Mouse (Mus musculus) right cerebral cortex, adult 2 months (tissue): ENCODE measurements around the gene Zbp1.
A peak's percentile ranks its signal among the peaks of the same experiment; 100 is the strongest.

Experiments
- DNase-seq, 2 experiments: peaks; one replicate each; pipeline ENCODE4 v3.0.0; 2021 to 2022; ENCODE audit warnings: low spot score in 2 of 2

The Zbp1 gene

GRCm38 (mm10) chr2:173179046-173179445, 39.7 kb downstream of the Zbp1 start:
- DNase-seq = no peak

GRCm38 (mm10) chr2:173177951-173178350, 40.8 kb downstream of the Zbp1 start:
- no peak for DNase-seq

- no peak for DNase-seq
Measured at GRCm38 (mm10) chr2:173177481-173177880, 41.2 kb downstream of the Zbp1 start.

GRCm38 (mm10) chr2:173175703-173176102, 43.0 kb downstream of the Zbp1 start:
- no peak for DNase-seq

DNA sequence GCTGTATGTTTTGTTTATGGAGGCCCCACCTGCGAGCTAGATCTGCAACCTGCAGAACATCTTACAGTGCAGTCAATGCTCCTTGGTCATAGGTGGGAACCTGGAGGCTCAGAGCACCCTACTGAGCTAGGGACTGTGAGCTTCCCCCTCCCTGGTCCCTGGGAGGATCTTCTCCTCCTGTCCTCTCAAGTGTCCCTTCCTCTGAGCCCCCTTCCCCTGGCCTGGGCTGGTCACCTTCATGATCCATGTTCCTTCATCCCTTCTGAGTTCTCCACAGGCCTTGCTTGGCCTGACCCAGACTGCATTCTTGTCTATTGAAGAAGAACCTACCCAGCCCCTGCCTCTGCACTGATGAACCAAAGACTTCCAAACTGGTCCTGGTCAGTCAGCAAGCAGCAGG, 44.2 kb downstream of the Zbp1 start:
- no peak for DNase-seq

DNA sequence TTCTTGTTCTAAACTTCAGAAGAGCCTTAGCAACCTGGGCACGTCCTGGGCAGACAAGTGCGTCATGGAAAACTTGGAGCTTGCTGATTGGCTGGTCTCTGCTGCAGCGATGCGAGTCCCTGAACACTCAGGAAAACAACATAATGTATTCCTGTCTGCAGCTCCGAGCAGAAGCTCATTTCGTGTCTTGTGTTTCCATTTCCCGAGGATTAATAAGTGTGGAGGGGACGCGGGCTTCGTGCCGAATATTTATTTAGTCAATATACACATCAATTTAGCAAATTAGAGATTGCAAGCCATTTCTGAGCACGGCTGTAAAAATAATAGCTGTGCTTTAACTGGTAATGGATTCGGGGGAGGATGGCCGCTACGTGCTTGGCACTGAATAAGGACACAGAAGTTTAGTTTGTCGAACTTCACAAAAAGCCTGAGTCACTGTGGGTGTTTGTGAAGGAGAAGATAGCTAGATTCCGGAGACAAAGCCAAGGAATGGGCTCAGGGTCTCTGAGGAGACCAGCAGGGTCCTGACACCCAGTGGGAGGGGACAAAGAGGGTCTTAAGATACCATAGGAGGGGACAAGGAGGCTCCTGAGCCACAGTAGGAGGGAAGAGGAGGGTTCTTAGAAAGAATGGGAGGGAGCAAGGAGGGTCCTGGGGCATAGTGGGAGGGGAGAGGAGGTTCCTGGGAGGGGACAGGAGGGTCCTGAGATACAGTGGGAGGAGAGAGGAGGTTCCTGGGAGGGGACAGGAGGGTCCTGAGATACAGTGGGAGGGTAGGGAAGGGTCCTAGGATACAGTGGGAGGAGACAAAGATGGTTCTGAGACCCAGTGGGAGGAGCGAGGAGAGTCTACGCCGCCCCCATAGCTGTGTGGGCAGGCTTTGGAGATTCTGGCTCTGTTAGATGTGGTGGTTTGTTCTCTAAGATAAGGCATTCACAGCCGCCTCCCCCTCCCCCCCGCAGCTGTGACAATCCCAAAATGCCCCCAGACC, 44.9 kb downstream of the Zbp1 start:
- peak; percentile 73 to 89 for DNase-seq

DNA sequence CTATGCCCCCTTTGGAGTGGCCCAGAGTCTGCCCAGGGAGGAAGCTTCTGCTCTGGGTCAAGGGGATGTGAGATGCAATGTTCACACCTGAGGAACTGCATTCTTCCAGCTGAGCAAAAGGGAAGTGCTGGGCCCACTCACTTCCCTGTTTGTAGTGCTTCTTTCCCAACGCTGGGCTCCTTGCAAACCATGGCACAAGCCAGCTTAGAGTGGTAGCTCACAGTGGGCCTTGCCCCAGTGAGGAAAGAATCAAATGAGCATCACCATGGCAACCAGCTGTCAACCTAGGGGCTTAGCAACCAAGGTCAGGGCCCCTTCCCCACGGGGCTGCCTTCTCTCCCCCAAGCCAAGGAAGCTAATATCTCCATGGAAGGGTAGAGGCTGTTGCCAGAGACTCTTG, 45.7 kb downstream of the Zbp1 start:
- DNase-seq = peak in 1 of 2 experiments; percentile 15

GRCm38 (mm10) chr2:173172386-173172785, 46.3 kb downstream of the Zbp1 start:
- DNase-seq = no peak

GRCm38 (mm10) chr2:173171956-173172355, 46.8 kb downstream of the Zbp1 start:
- no peak for DNase-seq

- DNase-seq = peak; percentile 33 to 42
Measured at GRCm38 (mm10) chr2:173171470-173171869, 47.3 kb downstream of the Zbp1 start.

- DNase-seq = no peak
Measured at GRCm38 (mm10) chr2:173170715-173171114, 48.0 kb downstream of the Zbp1 start.

GRCm38 (mm10) chr2:173170081-173170480, 48.6 kb downstream of the Zbp1 start:
- no peak for DNase-seq

GRCm38 (mm10) chr2:173168411-173168851, 50.3 kb downstream of the Zbp1 start:
- peak in 1 of 2 experiments; percentile 18 for DNase-seq

- DNase-seq = no peak
Measured at GRCm38 (mm10) chr2:173165357-173165756, 53.4 kb downstream of the Zbp1 start.

GRCm38 (mm10) chr2:173164946-173165345, 53.8 kb downstream of the Zbp1 start:
- DNase-seq = no peak

DNA sequence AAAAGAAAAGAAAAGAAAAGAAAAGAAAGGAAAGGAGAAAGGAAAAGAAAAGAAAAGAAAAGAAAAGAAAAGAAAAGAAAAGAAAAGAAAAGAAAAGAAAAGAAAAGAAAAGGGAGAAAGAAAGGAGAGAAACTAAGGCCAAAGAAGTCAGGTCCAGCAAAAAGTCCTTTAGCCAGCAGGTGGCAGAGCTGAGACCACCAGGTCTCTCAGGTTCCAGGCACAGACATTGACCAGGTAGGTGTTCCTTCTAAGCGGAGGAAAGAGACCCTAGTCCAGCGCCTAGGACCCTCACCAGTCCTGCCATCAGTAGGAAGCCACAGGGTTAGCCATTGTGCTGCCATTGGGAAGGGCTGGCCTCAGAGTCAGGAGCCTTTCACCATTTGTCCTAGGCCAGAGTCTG, 54.4 kb downstream of the Zbp1 start:
- no peak for DNase-seq

DNA sequence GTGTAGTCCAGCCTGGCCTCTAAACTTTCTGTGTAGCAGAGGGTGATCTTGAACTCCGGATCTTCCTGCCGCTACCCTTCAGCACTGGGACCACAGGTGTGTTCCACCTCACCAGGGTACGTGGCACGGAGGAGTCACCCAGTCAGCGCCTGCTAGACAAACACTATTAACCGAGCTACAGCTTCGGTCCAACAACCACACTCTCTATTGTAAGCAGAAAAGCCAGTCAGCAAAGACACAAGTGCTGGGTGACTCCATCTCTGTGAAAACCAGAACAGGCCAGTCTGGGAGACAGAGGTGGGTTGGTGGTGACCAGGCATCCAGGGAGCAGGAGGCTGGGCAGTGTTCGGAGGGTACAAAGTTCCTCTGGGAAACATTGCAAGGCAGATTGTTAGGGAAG, 55.3 kb downstream of the Zbp1 start:
- DNase-seq = no peak

DNA sequence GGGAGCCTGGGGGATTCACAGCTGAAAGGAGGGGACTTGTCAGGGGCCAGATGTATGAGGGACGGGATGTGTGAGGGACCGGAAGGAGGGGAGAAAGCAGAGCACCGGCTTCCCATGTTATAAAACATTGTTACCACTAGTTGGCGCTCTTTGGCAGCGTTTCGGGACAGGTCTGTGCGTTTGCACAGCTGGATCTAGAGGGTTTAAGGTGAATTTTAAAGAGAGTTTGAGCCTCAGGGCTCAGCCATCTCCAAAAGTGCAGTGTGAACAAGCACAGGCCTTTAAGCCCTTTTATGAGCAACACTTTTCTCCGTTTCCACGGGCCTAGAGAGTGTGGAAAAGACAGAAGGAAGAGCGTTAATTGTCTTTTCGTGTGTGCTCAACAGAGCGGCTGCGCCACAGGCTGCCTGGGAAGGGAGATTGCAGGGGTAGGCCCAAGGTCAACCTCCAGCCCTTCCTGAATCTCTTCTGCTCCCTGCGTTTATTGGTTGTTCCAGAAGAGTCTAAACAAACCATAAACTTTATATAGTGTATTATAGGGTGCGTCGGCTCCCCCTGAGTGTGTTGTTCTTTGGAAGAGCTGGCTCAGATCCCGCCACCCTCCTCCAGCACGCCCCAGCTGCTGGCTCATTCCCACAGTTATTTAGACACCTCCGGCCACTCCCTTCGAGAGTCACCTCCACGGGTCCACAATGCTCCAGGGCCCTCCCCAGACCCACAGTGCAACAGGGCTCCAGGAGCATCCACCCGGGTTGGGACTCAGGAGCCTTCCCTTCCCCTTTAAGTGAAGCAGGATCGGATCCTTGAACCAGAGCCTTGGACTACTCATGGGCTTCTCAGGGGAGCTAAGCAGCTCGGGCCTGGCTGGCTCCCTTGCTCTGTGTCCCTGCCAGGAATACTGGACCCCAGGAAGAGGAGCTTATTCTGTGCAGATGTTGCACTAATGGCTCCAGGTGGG, 59.1 kb downstream of the Zbp1 start:
- DNase-seq = peak; percentile 25 to 52

DNA sequence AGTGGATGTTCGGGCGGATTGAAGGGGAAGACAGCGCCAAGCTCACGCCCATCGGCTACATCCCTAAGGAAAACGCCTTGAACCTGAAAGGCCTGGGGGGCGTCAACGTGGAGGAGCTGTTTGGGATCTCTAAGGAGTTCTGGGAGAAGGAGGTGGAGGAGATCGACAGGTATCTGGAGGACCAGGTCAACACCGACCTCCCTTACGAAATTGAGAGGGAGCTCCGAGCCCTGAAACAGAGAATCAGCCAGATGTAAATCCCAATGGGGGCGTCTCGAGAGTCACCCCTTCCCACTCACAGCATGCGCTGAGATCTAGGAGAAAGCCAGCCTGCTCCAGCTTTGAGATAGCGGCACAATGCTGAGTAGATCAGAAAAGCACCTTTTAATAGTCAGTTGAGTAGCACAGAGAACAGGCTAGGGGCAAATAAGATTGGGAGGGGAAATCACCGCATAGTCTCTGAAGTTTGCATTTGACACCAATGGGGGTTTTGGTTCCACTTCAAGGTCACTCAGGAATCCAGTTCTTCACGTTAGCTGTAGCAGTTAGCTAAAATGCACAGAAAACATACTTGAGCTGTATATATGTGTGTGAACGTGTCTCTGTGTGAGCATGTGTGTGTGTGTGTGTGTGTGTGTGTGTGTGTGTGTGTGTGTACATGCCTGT, 60.2 kb downstream of the Zbp1 start:
- no peak for DNase-seq

- DNase-seq = no peak
Measured at GRCm38 (mm10) chr2:173157871-173158270, 60.9 kb downstream of the Zbp1 start.

- DNase-seq = no peak
Measured at GRCm38 (mm10) chr2:173157376-173157775, 61.3 kb downstream of the Zbp1 start.

GRCm38 (mm10) chr2:173156923-173157322, 61.8 kb downstream of the Zbp1 start:
- DNase-seq = no peak
